Mouse (Mus musculus) intestine, embryonic 16.5 days (tissue): Measurements from ENCODE around the gene Piezo1. TPM values are rescaled to one million over a fixed set of nuclear protein-coding genes. Genes with fewer than 3 reads are reported as not detected.

Experiments used
- ATAC-seq: fragments of 200-750 bp; cut with Nextera tagmentation; 2 replicates; pipeline ENCODE4 v1.8.0; 2017; ENCODE audit warnings: moderate TSS enrichment, moderate library complexity
- H3K27ac ChIP-seq: fragments of 300-500 bp; sonication (generic); 2 replicates; pipeline ENCODE4 v1.5.1; 2014; ENCODE audit warnings: mild to moderate bottlenecking, low read length
- H3K27me3 ChIP-seq: fragments of 300-500 bp; sonication (generic); replicated peaks from 2 replicates; pipeline ENCODE4 v1.6.1; 2014; ENCODE audit warnings: low read length, control low read depth, mixed read lengths; ENCODE audit not compliant: control insufficient read depth, insufficient read depth
- H3K36me3 ChIP-seq: fragments of 300-500 bp; sonication (generic); 2 replicates; pipeline ENCODE4 v1.6.1; 2014; ENCODE audit warnings: low read length, control low read depth; ENCODE audit not compliant: control insufficient read depth, insufficient read depth
- H3K4me1 ChIP-seq: fragments of 300-500 bp; sonication (generic); 2 replicates; pipeline ENCODE4 v1.6.1; 2014; ENCODE audit warnings: low read length, control low read depth, mixed read lengths; ENCODE audit not compliant: control insufficient read depth, insufficient read depth
- H3K4me2 ChIP-seq: fragments of 300-500 bp; sonication (generic); 2 replicates; pipeline ENCODE4 v1.6.1; 2014; ENCODE audit warnings: low read depth, low read length, control low read depth
- H3K4me3 ChIP-seq: fragments of 300-500 bp; sonication (generic); 2 replicates; pipeline ENCODE4 v1.5.1; 2014; ENCODE audit warnings: mild to moderate bottlenecking, low read length
- H3K9ac ChIP-seq: fragments of 300-500 bp; sonication (generic); 2 replicates; pipeline ENCODE4 v1.6.1; 2014; ENCODE audit warnings: low read depth, low read length
- H3K9me3 ChIP-seq: fragments of 300-500 bp; sonication (generic); 2 replicates; pipeline ENCODE4 v1.6.1; 2016; ENCODE audit warnings: low read length, control low read depth; ENCODE audit not compliant: control insufficient read depth
- WGBS: fragments of 180-500 bp; shearing (Covaris S2); extraction: QIAGEN DNeasy Blood & Tissue Kit; methylation state at CpG from one replicate; pipeline ENCODE4 v1.1.7; 2014; 5-methylcytosine and 5-hydroxymethylcytosine counted together
- polyA plus RNA-seq: library from polyadenylated mRNA; unstranded; fragments of >200 nt; fragmentation: Nextera tagmentation; extraction: Ambion mirVana; gene quantifications from 2 replicates; pipeline ENCODE4 v1.2.1, GENCODE M21; 2015

The Piezo1 gene
- polyA plus RNA-seq, 1 experiment from 2014 or later = 11.3 TPM

- H3K27ac ChIP-seq = peak overlapping the region; percentile 89
- 3% methylated on average over 50 of the region's 52 CpGs for WGBS
These were observed 715 bp downstream of the Piezo1 start for GRCm38 (mm10) chr8:122550234-122550994.

GRCm38 (mm10) chr8:122548891-122549439 lies 2.2 kb downstream of the Piezo1 start:
- H3K27me3 ChIP-seq = no peaks in the 10 kb centered on the region
- no peaks in the 10 kb centered on the region for H3K9me3 ChIP-seq
- peaks cover 39% of the 10 kb centered on the region for H3K4me1 ChIP-seq
- 0 out of 2 replicates have a peak overlapping the region, but pooled peaks have one; percentile 85 for H3K9ac ChIP-seq
- H3K4me2 ChIP-seq = peak overlapping the region; percentile 83; the same call in 1 of the 2 replicates
- no peak overlapping the region for H3K27ac ChIP-seq
- whole genome bisulfite sequencing = 70% methylated on average over 3 of the region's 3 CpGs
- H3K36me3 ChIP-seq = no peaks in the 10 kb centered on the region
- no peak for ATAC-seq
- 0 out of 2 replicates have a peak overlapping the region, but pooled peaks have one; percentile 1 for H3K4me3 ChIP-seq

More at GRCm38 (mm10) chr8:122550234-122550994, 715 bp downstream of the Piezo1 start:
- ATAC-seq = peak; percentile 41
- no peaks in the 10 kb centered on the region for H3K9me3 ChIP-seq
- peaks cover 39% of the 10 kb centered on the region for H3K4me1 ChIP-seq
- peak overlapping the region; percentile 83 for H3K4me2 ChIP-seq
- H3K9ac ChIP-seq = peak overlapping the region; percentile 85
- H3K36me3 ChIP-seq = no peaks in the 10 kb centered on the region
- H3K27me3 ChIP-seq = no peaks in the 10 kb centered on the region
- peak overlapping the region; percentile 71 for H3K4me3 ChIP-seq

- no peak for ATAC-seq
- Histone ChIP-seq H3K4me1 (peaks cover 39% of the 10 kb centered on the region), H3K4me3 (no peak overlapping the region), H3K9me3 (no peaks in the 10 kb centered on the region), H3K27ac (peak overlapping the region; percentile 57; the same call in 1 of the 2 replicates), H3K27me3 (no peaks in the 10 kb centered on the region), H3K4me2 (no peak overlapping the region), H3K9ac (peak overlapping the region; percentile 20; the same call in 1 of the 2 replicates), H3K36me3 (no peaks in the 10 kb centered on the region)
- WGBS = 58% methylated on average over 13 of the region's 13 CpGs
These were observed 2.8 kb downstream of the Piezo1 start for GRCm38 (mm10) chr8:122548331-122548730.

GRCm38 (mm10) chr8:122547815-122548214 lies 3.3 kb downstream of the Piezo1 start:
- peak overlapping the region; percentile 20; the same call in 1 of the 2 replicates for H3K9ac ChIP-seq
- H3K9me3 ChIP-seq = no peaks in the 10 kb centered on the region
- no peak overlapping the region for H3K4me3 ChIP-seq
- WGBS = 26% methylated on average over 5 of the region's 5 CpGs
- no peak for ATAC-seq
- no peaks in the 10 kb centered on the region for H3K27me3 ChIP-seq
- peak overlapping the region; percentile 57 for H3K27ac ChIP-seq
- H3K36me3 ChIP-seq = no peaks in the 10 kb centered on the region
- no peak overlapping the region for H3K4me2 ChIP-seq
- H3K4me1 ChIP-seq = peaks cover 39% of the 10 kb centered on the region

- peaks cover 39% of the 10 kb centered on the region for H3K4me1 ChIP-seq
- H3K4me3 ChIP-seq = peak overlapping the region; percentile 4; the same call in 1 of the 2 replicates
- H3K36me3 ChIP-seq = no peaks in the 10 kb centered on the region
- H3K9me3 ChIP-seq = no peaks in the 10 kb centered on the region
- WGBS = 49% methylated on average over 24 of the region's 24 CpGs
- H3K9ac ChIP-seq = peak overlapping the region; percentile 62
- no peak for ATAC-seq
- H3K27me3 ChIP-seq = no peaks in the 10 kb centered on the region
- peak overlapping the region; percentile 57 for H3K27ac ChIP-seq
- peak overlapping the region; percentile 30 for H3K4me2 ChIP-seq
These were observed 4.2 kb downstream of the Piezo1 start for GRCm38 (mm10) chr8:122546811-122547453.

- no peak overlapping the region; the same call in 1 of the 2 replicates for H3K27ac ChIP-seq
These were observed 4.9 kb downstream of the Piezo1 start for GRCm38 (mm10) chr8:122546066-122546755.

GRCm38 (mm10) chr8:122544138-122544537 lies 7.0 kb downstream of the Piezo1 start:
- H3K9ac ChIP-seq = no peak overlapping the region
- 89% methylated on average over 8 of the region's 8 CpGs for WGBS
- H3K4me2 ChIP-seq = no peak overlapping the region
- no peak overlapping the region for H3K27ac ChIP-seq
- no peaks in the 10 kb centered on the region for H3K9me3 ChIP-seq
- H3K4me1 ChIP-seq = peaks cover 29% of the 10 kb centered on the region
- no peaks in the 10 kb centered on the region for H3K27me3 ChIP-seq
- no peak overlapping the region for H3K4me3 ChIP-seq
- no peak for ATAC-seq
- H3K36me3 ChIP-seq = no peaks in the 10 kb centered on the region

More at GRCm38 (mm10) chr8:122546066-122546755, 4.9 kb downstream of the Piezo1 start:
- 77% methylated on average over 6 of the region's 7 CpGs for WGBS
- peak overlapping the region; percentile 62 for H3K9ac ChIP-seq
- ATAC-seq = peak; percentile 52
- no peak overlapping the region for H3K4me2 ChIP-seq
- no peaks in the 10 kb centered on the region for H3K36me3 ChIP-seq
- H3K4me3 ChIP-seq = no peak overlapping the region
- H3K27me3 ChIP-seq = no peaks in the 10 kb centered on the region
- no peaks in the 10 kb centered on the region for H3K9me3 ChIP-seq
- H3K4me1 ChIP-seq = peaks cover 39% of the 10 kb centered on the region

- ATAC-seq = no peak
- H3K4me3 ChIP-seq = no peak overlapping the region
- WGBS = 93% methylated on average over 9 of the region's 9 CpGs
These were observed 12.6 kb downstream of the Piezo1 start for GRCm38 (mm10) chr8:122538310-122539076.

More at GRCm38 (mm10) chr8:122538310-122539076, 12.6 kb downstream of the Piezo1 start:
- Histone ChIP-seq H3K27me3 (no peaks in the 10 kb centered on the region), H3K27ac (no peak overlapping the region), H3K4me1 (peaks cover 24% of the 10 kb centered on the region), H3K9ac (no peak overlapping the region), H3K4me2 (no peak overlapping the region), H3K36me3 (no peaks in the 10 kb centered on the region), H3K9me3 (no peaks in the 10 kb centered on the region)
